Mouse (Mus musculus): ENCODE data around the gene Prkca. TPM values are rescaled to one million over a fixed set of nuclear protein-coding genes. Genes with fewer than 3 reads are reported as not detected.
A peak's percentile ranks its signal among the peaks of the same experiment; 100 is the strongest.

The Prkca gene
- polyA plus RNA-seq, 1 experiment: 2.8 TPM

DNA sequence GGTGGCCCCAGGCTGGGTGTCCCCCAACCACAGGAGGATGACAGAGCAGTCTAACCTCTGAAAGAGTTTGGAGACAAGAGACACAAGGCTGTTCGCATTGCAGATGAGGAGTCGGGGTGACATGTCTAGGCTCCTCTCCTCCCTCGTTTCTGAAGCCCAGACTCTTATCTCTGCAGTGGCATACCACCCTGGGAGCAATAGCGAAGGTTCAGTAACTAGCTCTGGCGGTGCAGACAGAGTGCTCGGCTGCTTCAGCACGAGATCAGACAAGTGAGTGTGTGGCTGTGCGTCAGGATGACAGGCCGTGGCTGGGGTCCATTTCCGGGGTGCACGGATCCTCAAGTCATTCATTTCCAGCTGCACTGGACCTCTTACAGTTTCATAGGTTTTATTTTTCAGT lies 351.2 kb downstream of the Prkca start:
- H3K27me3 ChIP-seq (ENCODE audit: control insufficient read depth, insufficient read depth, low read length, poor library complexity, severe bottlenecking): no peaks in the 10 kb centered on the region
- peaks cover 3% of the 10 kb centered on the region for H3K4me1 ChIP-seq (ENCODE audit: control insufficient read depth, insufficient read depth, low read length)
- H3K9ac ChIP-seq (ENCODE audit: low read depth, poor library complexity, severe bottlenecking): no peak overlapping the region
- no peaks in the 10 kb centered on the region for H3K36me3 ChIP-seq (ENCODE audit: control insufficient read depth, insufficient read depth, low read length, poor library complexity, severe bottlenecking)
- no peaks in the 10 kb centered on the region for H3K9me3 ChIP-seq (replicated peaks; ENCODE audit: control insufficient read depth, insufficient read depth, low read length, poor library complexity, severe bottlenecking)
- H3K27ac ChIP-seq (ENCODE audit: insufficient read depth, low read length): no peak overlapping the region
- no peak overlapping the region for H3K4me3 ChIP-seq (ENCODE audit: low read depth, low read length)
- no peak for TF ChIP-seq EP300 (IDR thresholded peaks at IDR 0.05; ENCODE audit: insufficient read depth, low read depth, low read length)
- no peak for TF ChIP-seq POLR2A (IDR thresholded peaks at IDR 0.05; ENCODE audit: insufficient read depth, low read length)
- TF ChIP-seq CTCF (IDR thresholded peaks at IDR 0.05; ENCODE audit: low read depth, low read length): no peak

DNA sequence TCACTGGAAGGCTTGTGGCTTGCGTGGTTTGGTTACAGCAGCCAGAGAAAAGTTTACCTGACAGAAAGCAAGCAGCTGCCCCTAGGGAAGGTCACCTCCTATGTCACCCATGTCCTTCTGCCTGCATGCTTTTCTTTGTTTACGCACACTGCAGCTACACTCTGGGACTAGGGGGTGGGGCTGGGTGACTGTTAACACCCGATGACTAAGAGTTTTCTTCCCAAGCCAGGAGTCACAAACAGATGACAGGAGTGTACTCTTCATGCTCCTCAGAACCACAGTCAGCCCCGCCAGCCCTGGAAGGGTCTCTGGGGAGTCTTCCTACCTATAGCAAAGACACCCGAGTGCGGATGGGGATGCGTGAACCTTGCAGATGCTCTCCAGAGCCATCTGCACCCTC lies 351.7 kb downstream of the Prkca start:
- Histone ChIP-seq H3K27me3 (ENCODE audit: control insufficient read depth, insufficient read depth, low read length, poor library complexity, severe bottlenecking) (no peaks in the 10 kb centered on the region), H3K4me1 (ENCODE audit: control insufficient read depth, insufficient read depth, low read length) (peaks cover 3% of the 10 kb centered on the region), H3K9ac (ENCODE audit: low read depth, poor library complexity, severe bottlenecking) (no peak overlapping the region), H3K4me3 (ENCODE audit: low read depth, low read length) (no peak overlapping the region), H3K27ac (ENCODE audit: insufficient read depth, low read length) (no peak overlapping the region), H3K9me3 (replicated peaks; ENCODE audit: control insufficient read depth, insufficient read depth, low read length, poor library complexity, severe bottlenecking) (no peaks in the 10 kb centered on the region), H3K36me3 (ENCODE audit: control insufficient read depth, insufficient read depth, low read length, poor library complexity, severe bottlenecking) (no peaks in the 10 kb centered on the region)
- TF ChIP-seq EP300 (IDR thresholded peaks at IDR 0.05; ENCODE audit: insufficient read depth, low read depth, low read length) (peak; percentile 71; the same call in 1 of the 2 replicates), POLR2A (IDR thresholded peaks at IDR 0.05; ENCODE audit: insufficient read depth, low read length) (no peak)

DNA sequence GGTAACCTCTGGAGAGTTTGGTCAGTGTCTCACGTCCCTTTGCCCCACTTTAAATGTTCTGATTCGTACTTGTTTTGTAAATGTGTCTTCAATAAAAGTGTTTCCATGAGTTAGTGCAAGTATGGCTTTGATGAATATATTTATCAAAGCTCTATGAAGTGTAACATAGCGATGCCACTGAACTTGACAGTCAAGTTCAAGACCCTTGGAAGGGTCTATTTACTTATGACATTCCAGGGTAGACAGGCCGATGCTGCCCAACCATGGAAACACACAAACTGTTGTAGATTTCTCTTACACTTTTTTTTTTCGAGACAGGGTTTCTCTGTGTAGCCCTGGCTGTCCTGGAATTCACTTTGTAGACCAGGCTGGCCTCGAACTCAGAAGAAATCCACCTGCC lies 354.5 kb downstream of the Prkca start:
- Histone ChIP-seq H3K9me3 (replicated peaks; ENCODE audit: control insufficient read depth, insufficient read depth, low read length, poor library complexity, severe bottlenecking) (no peaks in the 10 kb centered on the region), H3K27me3 (ENCODE audit: control insufficient read depth, insufficient read depth, low read length, poor library complexity, severe bottlenecking) (no peaks in the 10 kb centered on the region), H3K9ac (ENCODE audit: low read depth, poor library complexity, severe bottlenecking) (no peak overlapping the region), H3K4me3 (ENCODE audit: low read depth, low read length) (no peak overlapping the region), H3K27ac (ENCODE audit: insufficient read depth, low read length) (no peak overlapping the region), H3K36me3 (ENCODE audit: control insufficient read depth, insufficient read depth, low read length, poor library complexity, severe bottlenecking) (no peaks in the 10 kb centered on the region), H3K4me1 (ENCODE audit: control insufficient read depth, insufficient read depth, low read length) (peaks cover 1% of the 10 kb centered on the region)
- no peak for TF ChIP-seq CTCF (IDR thresholded peaks at IDR 0.05; ENCODE audit: low read depth, low read length)
- no peak for TF ChIP-seq EP300 (IDR thresholded peaks at IDR 0.05; ENCODE audit: insufficient read depth, low read depth, low read length)
- TF ChIP-seq POLR2A (IDR thresholded peaks at IDR 0.05; ENCODE audit: insufficient read depth, low read length): no peak

DNA sequence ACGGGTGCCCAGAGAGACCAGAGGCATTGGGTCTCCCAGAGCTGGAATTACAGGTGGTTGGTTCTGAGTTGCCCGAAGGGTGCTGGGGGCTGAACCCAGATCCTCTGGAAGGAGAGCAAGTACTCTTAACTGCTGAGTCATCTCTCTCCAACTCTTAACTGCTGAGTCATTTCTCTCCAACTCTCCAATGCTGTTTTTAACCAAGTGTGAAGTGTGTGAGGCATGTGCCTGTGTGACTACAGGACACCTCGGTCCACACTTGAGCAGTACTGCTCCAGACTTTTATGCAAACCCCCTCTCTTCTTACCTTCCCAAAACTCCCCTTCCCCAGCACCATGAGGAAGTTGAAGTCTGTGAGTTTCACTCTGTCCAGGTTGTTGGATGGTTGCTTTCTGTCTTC lies 357.8 kb downstream of the Prkca start:
- TF ChIP-seq EP300 (IDR thresholded peaks at IDR 0.05; ENCODE audit: insufficient read depth, low read depth, low read length): no peak
- no peak for TF ChIP-seq POLR2A (IDR thresholded peaks at IDR 0.05; ENCODE audit: insufficient read depth, low read length)
- TF ChIP-seq CTCF (IDR thresholded peaks at IDR 0.05; ENCODE audit: low read depth, low read length): no peak
- H3K27ac ChIP-seq (ENCODE audit: insufficient read depth, low read length): no peak overlapping the region
- no peaks in the 10 kb centered on the region for H3K27me3 ChIP-seq (ENCODE audit: control insufficient read depth, insufficient read depth, low read length, poor library complexity, severe bottlenecking)
- H3K4me1 ChIP-seq (ENCODE audit: control insufficient read depth, insufficient read depth, low read length): no peaks in the 10 kb centered on the region
- H3K9me3 ChIP-seq (replicated peaks; ENCODE audit: control insufficient read depth, insufficient read depth, low read length, poor library complexity, severe bottlenecking): no peaks in the 10 kb centered on the region
- no peaks in the 10 kb centered on the region for H3K36me3 ChIP-seq (ENCODE audit: control insufficient read depth, insufficient read depth, low read length, poor library complexity, severe bottlenecking)
- no peak overlapping the region for H3K4me3 ChIP-seq (ENCODE audit: low read depth, low read length)
- no peak overlapping the region for H3K9ac ChIP-seq (ENCODE audit: low read depth, poor library complexity, severe bottlenecking)

DNA sequence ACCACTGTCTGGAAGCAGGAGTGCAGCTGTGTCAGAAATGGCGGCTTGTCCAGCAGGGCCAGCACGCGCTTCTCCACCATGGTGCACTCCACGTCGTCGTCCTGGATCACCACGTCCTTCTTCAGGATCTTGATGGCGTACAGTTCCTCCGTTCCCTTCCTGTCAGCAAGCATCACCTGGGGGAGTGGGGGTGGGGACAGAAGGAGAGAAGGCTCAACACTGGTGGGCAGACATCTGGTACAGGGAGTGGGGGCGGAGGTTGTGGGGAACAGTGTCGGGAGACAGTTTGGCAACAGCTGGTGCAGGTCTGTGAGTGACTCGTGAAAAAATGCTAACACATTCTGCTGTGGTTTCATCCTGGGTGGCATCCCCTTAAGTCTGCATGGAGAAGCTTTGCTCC lies 359.8 kb downstream of the Prkca start:
- Histone ChIP-seq H3K27ac (ENCODE audit: insufficient read depth, low read length) (no peak overlapping the region), H3K4me1 (ENCODE audit: control insufficient read depth, insufficient read depth, low read length) (no peaks in the 10 kb centered on the region), H3K9ac (ENCODE audit: low read depth, poor library complexity, severe bottlenecking) (no peak overlapping the region), H3K27me3 (ENCODE audit: control insufficient read depth, insufficient read depth, low read length, poor library complexity, severe bottlenecking) (no peaks in the 10 kb centered on the region), H3K4me3 (ENCODE audit: low read depth, low read length) (no peak overlapping the region), H3K9me3 (replicated peaks; ENCODE audit: control insufficient read depth, insufficient read depth, low read length, poor library complexity, severe bottlenecking) (no peaks in the 10 kb centered on the region), H3K36me3 (ENCODE audit: control insufficient read depth, insufficient read depth, low read length, poor library complexity, severe bottlenecking) (no peaks in the 10 kb centered on the region)
- TF ChIP-seq EP300 (IDR thresholded peaks at IDR 0.05; ENCODE audit: insufficient read depth, low read depth, low read length) (no peak), CTCF (IDR thresholded peaks at IDR 0.05; ENCODE audit: low read depth, low read length) (no peak), POLR2A (IDR thresholded peaks at IDR 0.05; ENCODE audit: insufficient read depth, low read length) (no peak)

DNA sequence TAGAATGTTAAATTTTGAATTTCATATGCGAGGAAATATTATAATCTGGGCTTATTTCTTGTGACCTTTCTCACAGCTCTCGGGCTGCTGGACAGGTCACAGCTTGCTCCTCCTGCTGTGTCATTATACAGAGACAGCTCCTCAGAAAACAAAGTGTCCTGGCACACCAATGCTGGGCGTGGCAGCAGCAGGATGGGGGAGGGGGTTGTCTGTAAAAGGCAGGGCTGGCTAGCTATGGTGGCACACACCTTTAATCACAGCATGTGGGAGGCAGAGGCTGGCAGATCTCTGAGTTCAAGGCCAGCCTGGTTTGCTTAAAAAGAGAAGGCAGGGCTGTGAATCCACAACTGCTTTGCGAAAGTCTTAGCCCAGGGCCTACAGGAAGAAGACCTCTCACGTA lies 360.5 kb downstream of the Prkca start:
- no peaks in the 10 kb centered on the region for H3K36me3 ChIP-seq (ENCODE audit: control insufficient read depth, insufficient read depth, low read length, poor library complexity, severe bottlenecking)
- H3K27me3 ChIP-seq (ENCODE audit: control insufficient read depth, insufficient read depth, low read length, poor library complexity, severe bottlenecking): no peaks in the 10 kb centered on the region
- no peak overlapping the region for H3K4me3 ChIP-seq (ENCODE audit: low read depth, low read length)
- TF ChIP-seq EP300 (IDR thresholded peaks at IDR 0.05; ENCODE audit: insufficient read depth, low read depth, low read length) (peak; percentile 70), POLR2A (IDR thresholded peaks at IDR 0.05; ENCODE audit: insufficient read depth, low read length) (no peak), CTCF (IDR thresholded peaks at IDR 0.05; ENCODE audit: low read depth, low read length) (no peak)
- no peak overlapping the region for H3K27ac ChIP-seq (ENCODE audit: insufficient read depth, low read length)
- no peaks in the 10 kb centered on the region for H3K4me1 ChIP-seq (ENCODE audit: control insufficient read depth, insufficient read depth, low read length)
- H3K9ac ChIP-seq (ENCODE audit: low read depth, poor library complexity, severe bottlenecking): no peak overlapping the region
- H3K9me3 ChIP-seq (replicated peaks; ENCODE audit: control insufficient read depth, insufficient read depth, low read length, poor library complexity, severe bottlenecking): no peaks in the 10 kb centered on the region
